Mouse (Mus musculus) cerebellum, adult (tissue): Measurements from ENCODE around the gene 1700049E17Rik2.
"Not testable (repeated sequence)": the region's sequence is repeated elsewhere in the genome, so short reads cannot be mapped to it uniquely, and the experiment has no call there.

Experiments used
- ATAC-seq: cut with Nextera tagmentation; 2 replicates; pipeline ENCODE4 v1.9.2; 2017; ENCODE audit warnings: mild to moderate bottlenecking, moderate library complexity, mixed read lengths; ENCODE audit not compliant: insufficient number of reproducible peaks, low FRiP score, low TSS enrichment

The 1700049E17Rik2 gene

DNA sequence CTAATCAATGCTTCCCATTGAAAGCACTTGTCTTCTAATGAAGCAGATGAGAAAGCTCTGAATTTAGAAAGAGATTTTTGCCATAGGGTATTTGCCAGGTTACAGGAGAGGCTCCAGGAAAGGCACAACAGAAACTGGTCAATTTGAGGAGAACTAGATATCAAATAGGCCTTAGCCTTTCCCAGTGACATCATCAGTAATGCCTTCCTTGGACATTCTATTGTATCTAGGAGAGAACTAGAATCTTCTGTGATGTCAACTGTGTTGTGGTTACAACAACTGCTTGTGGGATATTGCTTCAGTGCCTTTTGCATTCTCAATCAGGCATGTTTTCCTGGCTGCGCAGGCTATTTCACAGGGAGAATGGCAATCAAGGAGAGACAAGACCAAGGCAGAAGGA lies at the start of gene 1700049E17Rik2:
TSS of gene 1700049E17Rik2 (plus strand) at position 301 of the 400 bp plus-strand sequence.
- not testable (repeated sequence) for ATAC-seq

DNA sequence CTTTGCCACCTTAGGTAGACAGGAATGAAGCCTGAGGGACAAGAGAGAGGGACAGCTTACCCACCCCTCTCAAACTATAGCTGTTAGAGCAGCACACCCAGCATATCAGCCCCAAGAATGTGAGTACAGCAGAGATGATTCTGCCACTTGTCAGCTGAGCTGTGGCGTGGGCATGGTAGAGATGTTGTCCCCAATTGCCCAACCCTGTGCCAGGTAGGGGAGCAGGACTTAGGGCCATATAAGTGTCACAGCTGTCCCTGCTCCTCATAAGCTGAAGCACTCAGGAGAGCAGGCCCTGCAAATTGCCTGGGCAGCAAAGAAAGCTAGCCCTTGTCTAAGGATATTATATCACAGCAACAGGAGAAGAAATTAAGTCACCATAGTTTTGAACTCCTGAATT lies 48.3 kb upstream of the 1700049E17Rik2 start:
- not testable (repeated sequence) for ATAC-seq

DNA sequence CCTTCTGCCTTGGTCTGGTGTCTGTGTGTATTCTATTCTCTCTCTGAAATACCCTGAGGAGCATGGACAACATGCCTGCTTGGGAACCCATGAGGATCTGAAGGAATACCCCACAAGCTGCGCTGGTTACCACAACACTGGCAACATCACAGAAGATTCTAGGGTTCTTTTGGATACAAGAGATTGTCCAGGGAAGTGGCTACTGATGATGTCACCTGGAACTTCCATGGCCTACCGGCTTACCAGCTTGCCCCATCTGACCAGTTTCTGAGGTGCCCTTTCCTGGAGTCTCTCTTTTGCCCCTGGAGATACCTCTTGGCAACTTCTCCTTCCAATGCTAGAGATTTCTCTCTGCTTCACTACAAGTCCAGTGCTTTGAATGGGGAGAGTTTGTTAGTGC lies 17.5 kb upstream of the 1700049E17Rik2 start, which contains the start of gene Gm7970:
TSS of gene Gm7970 (minus strand) at position 101 of the 400 bp plus-strand sequence.
- ATAC-seq = not testable (repeated sequence)

DNA sequence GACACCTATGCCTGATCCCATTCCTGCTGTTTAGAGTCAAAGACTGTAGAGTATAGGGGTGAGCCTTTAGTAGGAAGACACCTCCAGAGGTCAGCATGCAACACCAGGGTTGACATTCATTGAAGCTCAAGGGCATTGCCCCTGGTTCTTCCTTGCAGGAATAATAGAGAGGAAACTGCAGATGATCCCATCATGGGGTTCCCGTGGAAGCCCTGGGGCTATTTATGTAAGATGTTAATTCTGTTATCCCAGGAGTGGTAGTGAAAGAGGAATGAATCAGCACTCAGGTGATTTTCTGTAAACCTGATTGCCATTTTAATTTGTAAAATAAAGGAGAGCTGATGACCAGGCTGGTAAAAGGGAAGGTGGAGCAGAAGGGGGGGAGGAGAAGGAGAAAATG lies 13.3 kb downstream of the 1700049E17Rik2 start:
- ATAC-seq = not testable (repeated sequence)

DNA sequence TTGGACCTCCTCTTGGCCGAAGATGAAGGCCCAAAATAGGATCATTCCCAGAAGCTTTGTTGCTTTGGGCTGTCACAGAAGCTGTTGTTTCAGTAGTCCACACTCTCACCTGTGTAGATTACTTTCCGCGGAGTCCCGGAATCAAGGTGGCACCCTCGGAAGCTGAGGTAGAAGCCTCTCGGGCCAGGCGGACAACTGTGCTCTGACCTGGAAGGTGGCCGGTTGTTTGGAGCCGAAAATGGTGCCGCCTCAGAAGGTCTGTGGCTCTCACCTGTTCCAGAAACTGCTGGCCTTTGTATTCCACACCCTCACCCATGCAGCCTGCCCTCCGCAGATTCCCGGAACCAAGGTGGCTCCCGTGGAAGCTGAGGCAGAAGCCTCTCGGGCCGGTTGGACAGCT lies 27.9 kb downstream of the 1700049E17Rik2 start:
- not testable (repeated sequence) for ATAC-seq

DNA sequence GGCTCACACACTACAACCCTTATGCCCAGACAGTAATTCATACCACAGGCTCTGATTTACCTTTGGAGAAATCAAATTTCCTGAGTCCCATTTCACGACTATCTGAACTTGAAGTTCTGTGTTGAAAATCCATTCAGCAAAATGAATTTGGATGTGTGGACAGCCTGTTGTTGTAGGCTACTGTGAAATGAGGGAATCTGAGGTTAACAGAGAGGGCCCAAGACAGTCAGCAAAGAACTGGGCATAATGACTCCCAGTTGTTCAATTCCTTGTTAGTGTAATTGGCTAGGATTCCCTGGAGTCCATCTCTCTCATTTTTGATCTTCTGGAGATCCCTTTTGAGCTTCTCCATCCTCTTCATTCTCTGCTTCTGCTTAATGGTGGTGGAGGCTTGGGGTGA lies 37.7 kb downstream of the 1700049E17Rik2 start:
- not testable (repeated sequence) for ATAC-seq

DNA sequence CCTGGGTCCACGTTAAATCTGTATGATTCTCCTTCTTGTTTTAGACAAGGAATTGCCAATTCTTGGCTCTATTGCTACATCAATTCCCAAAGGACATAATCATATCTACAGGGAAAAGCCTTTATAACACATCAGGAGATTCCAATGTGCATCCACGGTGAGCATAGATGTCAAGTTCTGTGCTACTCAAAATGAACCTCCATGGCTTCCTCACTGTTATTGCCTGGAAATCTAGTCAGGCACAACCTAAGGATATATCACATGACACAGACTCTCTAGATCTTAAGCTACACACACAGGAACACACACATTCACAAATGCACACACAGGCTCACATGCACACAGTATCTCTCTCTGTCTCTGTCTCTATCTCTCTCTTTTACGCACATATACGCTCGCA lies 49.5 kb downstream of the 1700049E17Rik2 start:
- ATAC-seq = not testable (repeated sequence)

DNA sequence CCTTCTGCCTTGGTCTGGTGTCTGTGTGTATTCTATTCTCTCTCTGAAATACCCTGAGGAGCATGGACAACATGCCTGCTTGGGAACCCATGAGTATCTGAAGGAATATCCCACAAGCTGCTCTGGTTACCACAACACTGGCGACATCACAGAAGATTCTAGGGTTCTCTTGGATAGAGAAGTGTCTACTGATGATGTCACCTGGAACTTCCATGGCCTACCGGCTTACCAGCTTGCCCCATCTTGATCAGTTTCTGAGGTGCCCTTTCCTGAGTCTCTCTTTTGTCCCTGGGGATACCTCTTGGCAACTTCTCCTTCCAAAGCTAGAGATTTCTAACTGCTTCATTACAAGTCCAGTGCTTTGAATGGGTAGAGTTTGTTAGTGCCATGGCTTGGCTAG lies 51.5 kb downstream of the 1700049E17Rik2 start, which contains the start of gene Gm3072:
TSS of gene Gm3072 (minus strand) at position 101 of the 400 bp plus-strand sequence.
- ATAC-seq = not testable (repeated sequence)

DNA sequence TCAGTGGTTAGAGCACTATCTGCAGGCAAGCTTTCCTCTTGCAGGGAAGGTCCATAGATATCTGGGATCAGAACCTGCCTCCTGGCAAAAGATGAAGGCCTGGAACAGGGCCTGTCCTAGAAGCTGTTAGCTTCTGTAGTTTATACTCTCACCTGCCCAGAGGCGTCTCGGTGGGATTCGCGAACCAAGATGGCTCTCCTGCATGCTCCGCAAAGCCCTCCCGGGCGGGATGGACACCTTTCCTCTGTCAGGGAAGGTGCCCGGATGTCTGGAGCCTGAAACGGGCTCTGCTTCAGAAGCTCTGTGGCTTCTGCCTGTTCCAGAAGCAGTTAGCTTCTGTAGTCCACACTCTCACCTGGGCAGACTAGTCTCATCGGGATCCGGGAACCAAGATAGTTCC lies 57.1 kb downstream of the 1700049E17Rik2 start:
- ATAC-seq = not testable (repeated sequence)
